8 mouse cellular contexts compared by ENCODE assay signal in the genomic region with DNA sequence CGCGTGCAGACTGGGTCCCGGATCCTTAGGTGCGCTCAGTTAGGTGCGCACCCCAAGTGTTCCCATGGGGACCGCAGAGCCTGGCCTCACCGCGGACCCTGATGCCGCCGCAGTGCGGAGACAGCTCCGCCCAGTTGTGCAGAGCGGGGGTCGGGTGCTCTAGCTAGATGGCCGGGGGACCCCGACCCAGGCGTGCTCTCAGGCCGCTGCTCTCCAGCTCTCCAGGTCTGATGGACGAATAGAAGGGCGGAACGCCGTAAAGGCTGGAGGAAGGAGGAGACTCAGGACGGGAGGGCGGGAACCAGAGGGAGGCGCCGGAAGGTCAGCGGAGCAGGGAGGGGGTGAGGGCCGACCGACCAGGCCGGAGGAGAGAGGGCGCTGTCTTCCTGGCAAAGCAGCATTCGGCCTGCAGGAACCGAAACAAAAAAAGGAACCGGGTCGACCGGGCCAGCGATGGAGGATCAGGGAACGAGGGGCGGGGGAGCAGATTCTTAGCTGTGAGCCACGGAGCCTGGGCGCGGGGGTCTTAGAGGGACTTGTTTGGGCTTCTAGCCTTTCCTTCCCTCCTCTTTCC. TPM values are rescaled to one million over a fixed set of nuclear protein-coding genes. Genes with fewer than 3 reads are reported as not detected.
DNase-seq lines count a peak whose midpoint lies in the region; ATAC-seq and TF ChIP-seq lines count a peak whose summit lies in the region.

A gene (minus strand): TSS at position 220 of the 574 bp plus-strand sequence.

- no peak within 1 kb of the TSS for H3K27ac ChIP-seq in hindbrain, embryonic 15.5 days (replicated peaks)
- no peak within 1 kb of the TSS for H3K27ac ChIP-seq in liver, adult 2 months (replicated peaks; ENCODE audit: insufficient read depth, low read depth, low read length)
- H3K27ac ChIP-seq in midbrain, embryonic 16.5 days (ENCODE audit: low read length), result no peak within 1 kb of the TSS

- H3K4me2 ChIP-seq in hindbrain, embryonic 15.5 days, result peak within 1 kb of the TSS; percentile 56
- H3K4me2 ChIP-seq in midbrain, embryonic 16.5 days (ENCODE audit: low read length), result peak within 1 kb of the TSS; percentile 44

- H3K36me3 ChIP-seq in hindbrain, embryonic 15.5 days, result no peaks in the 10 kb centered on the region
- H3K36me3 ChIP-seq in liver, adult 2 months (ENCODE audit: control insufficient read depth, insufficient read depth, low read length), result no peaks in the 10 kb centered on the region
- H3K36me3 ChIP-seq in midbrain, embryonic 16.5 days (ENCODE audit: control insufficient read depth, insufficient read depth, low read length), result no peaks in the 10 kb centered on the region

- TF ChIP-seq CTCF in liver, adult 2 months (IDR thresholded peaks at IDR 0.05; ENCODE audit: low read depth, low read length), result peak; percentile 64

- DNase-seq in layer of hippocampus, adult 9-11 months, result peak; percentile 39
- no peak for DNase-seq in layer of hippocampus, postnatal 25 days (ENCODE audit: extremely low spot score in 1 of 2, low spot score in 1 of 2)
- peak; percentile 86 to 89 for DNase-seq in adrenal gland, postnatal 36 days
- DNase-seq in gastrocnemius, adult 8-10 months (ENCODE audit: low spot score in 2 of 2), result peak; percentile 87 to 90
- DNase-seq in liver, adult 2 months (ENCODE audit: extremely low read depth, low read depth, low spot score), result peak; percentile 64
- peak; percentile 72 for DNase-seq in urinary bladder, adult 2 months (ENCODE audit: low spot score)

- no peaks in the 10 kb centered on the region for H3K9me3 ChIP-seq in hindbrain, embryonic 15.5 days
- no peaks in the 10 kb centered on the region; the same call in 1 of the 2 replicates for H3K9me3 ChIP-seq in midbrain, embryonic 16.5 days (replicated peaks; ENCODE audit: control insufficient read depth, low read length, poor library complexity, severe bottlenecking)

- ATAC-seq in hindbrain, embryonic 15.5 days (ENCODE audit: low FRiP score, low read depth), result peak; percentile 59; the same call in 1 of the 2 replicates
- ATAC-seq in midbrain, embryonic 16.5 days, result peak; percentile 36; the same call in 1 of the 2 replicates

- H3K79me2 ChIP-seq in liver, adult 2 months (ENCODE audit: control insufficient read depth, insufficient read depth, low read length), result no peaks in the 10 kb centered on the region

- peaks cover 6% of the 10 kb centered on the region for H3K4me1 ChIP-seq in hindbrain, embryonic 15.5 days (replicated peaks)
- H3K4me1 ChIP-seq in liver, adult 2 months (ENCODE audit: control insufficient read depth, insufficient read depth, low read length), result peaks cover 3% of the 10 kb centered on the region; the same call in 1 of the 2 replicates
- H3K4me1 ChIP-seq in midbrain, embryonic 16.5 days (ENCODE audit: control insufficient read depth, insufficient read depth, low read length), result peaks cover 4% of the 10 kb centered on the region; the same call in 1 of the 2 replicates

- H3K9ac ChIP-seq in hindbrain, embryonic 15.5 days, result no peak within 1 kb of the TSS
- 0 out of 2 replicates have a peak within 1 kb of the TSS, but pooled peaks have one; percentile 10 for H3K9ac ChIP-seq in liver, adult 2 months (ENCODE audit: low read depth, low read length)
- no peak within 1 kb of the TSS for H3K9ac ChIP-seq in midbrain, embryonic 16.5 days (ENCODE audit: low read depth, low read length)

- WGBS in hindbrain, embryonic 15.5 days, result under 1% methylated on average over 41 of the region's 42 CpGs
- WGBS in liver, adult 2 months, result under 1% methylated on average over 42 of the region's 42 CpGs
- WGBS in midbrain, embryonic 16.5 days, result under 1% methylated on average over 42 of the region's 42 CpGs

- TF ChIP-seq POLR2A in liver, adult 2 months (IDR thresholded peaks at IDR 0.05; ENCODE audit: extremely low read depth, insufficient read depth, low read length), result no peak

- H3K27me3 ChIP-seq in hindbrain, embryonic 15.5 days, result peaks cover 79% of the 10 kb centered on the region
- peaks cover 27% of the 10 kb centered on the region for H3K27me3 ChIP-seq in liver, adult 2 months (ENCODE audit: control insufficient read depth, insufficient read depth, low read length)
- peaks cover 62% of the 10 kb centered on the region for H3K27me3 ChIP-seq in midbrain, embryonic 16.5 days (ENCODE audit: control insufficient read depth, insufficient read depth, low read depth, low read length)

- H3K4me3 ChIP-seq in hindbrain, embryonic 15.5 days, result peak within 1 kb of the TSS; percentile 37
- H3K4me3 ChIP-seq in liver, adult 2 months (ENCODE audit: insufficient read depth, low read depth, low read length), result peak within 1 kb of the TSS; percentile 58
- H3K4me3 ChIP-seq in midbrain, embryonic 16.5 days (ENCODE audit: low read depth, low read length), result peak within 1 kb of the TSS; percentile 22

RNA-seq across cellular contexts. Expression of the gene that starts here (rescaled TPM):
- not detected for total RNA-seq in layer of hippocampus, postnatal 25 days (2021)
- 1 to 10 TPM; 3.2 to 3.3 TPM for total RNA-seq in adrenal gland, postnatal 36 days (2021)
- total RNA-seq in gastrocnemius, adult 8-10 months (2022), result 10 to 100 TPM; 59.5 to 67.4 (median 60.9) TPM
- polyA plus RNA-seq in hindbrain, embryonic 15.5 days (2015; fragmentation: Nextera tagmentation; extraction: Ambion mirVana), result 0.65 and 1.5 TPM in 2 replicates
- 0.09 TPM in 1 of 2 replicates, not detected in the other for total RNA-seq in liver, adult 2 months (2014; rRNA removed)
- polyA plus RNA-seq in liver, adult 2 months (2012; rRNA removed), result not detected in 2 replicates
- polyA plus RNA-seq in midbrain, embryonic 16.5 days (2015; fragmentation: Nextera tagmentation; extraction: Ambion mirVana), result 0.41 and 0.62 TPM in 2 replicates
- 1.1 and 1.8 TPM in 2 replicates for polyA plus RNA-seq in urinary bladder, adult 2 months (2012; rRNA removed)

Comparison
In these comparisons a context has a peak if more than half of its experiments do, and no peak if none do; other contexts are left out.
1. RNA of the gene that starts here (total RNA-seq): 59.5 to 67.4 TPM in gastrocnemius, adult 8-10 months; 3.2 to 3.3 TPM in adrenal gland, postnatal 36 days, not detected in layer of hippocampus, postnatal 25 days and 0.09 TPM in liver, adult 2 months; every median in the first group is over 10 times any median in the second.
2. DNase-seq: peak in layer of hippocampus, adult 9-11 months (single experiment), adrenal gland, postnatal 36 days (2 of 2), gastrocnemius, adult 8-10 months (2 of 2) and urinary bladder, adult 2 months (single experiment); none in layer of hippocampus, postnatal 25 days (0 of 2).
3. Peak in DNase-seq, H3K4me3 ChIP-seq and H3K9ac ChIP-seq in liver, adult 2 months; RNA of the gene not detected or under 1 TPM.
4. Peak in ATAC-seq, H3K4me3 ChIP-seq and H3K4me2 ChIP-seq in midbrain, embryonic 16.5 days; RNA of the gene not detected or under 1 TPM.
5. Peak in every context shown above with its lines, with median percentiles within 50 percentile points of each other: H3K4me3 ChIP-seq.